Mouse (Mus musculus) limb, embryonic 10.5 days (tissue): ENCODE results near the gene Arhgef33. TPM values are rescaled to one million over a fixed set of nuclear protein-coding genes. Genes with fewer than 3 reads are reported as not detected.

Source experiments
- DNase-seq: peaks from one replicate; pipeline ENCODE4 v3.0.0-alpha.2; 2017; ENCODE audit warnings: low spot score
- H3K27ac ChIP-seq: fragments of 300-500 bp; sonication (generic); 2 replicates; pipeline ENCODE4 v1.5.1; 2016; ENCODE audit warnings: mild to moderate bottlenecking
- H3K27me3 ChIP-seq: fragments of 300-500 bp; sonication (generic); 2 replicates; pipeline ENCODE4 v1.6.1; 2016; ENCODE audit warnings: low read depth, mild to moderate bottlenecking; ENCODE audit not compliant: poor library complexity, severe bottlenecking
- H3K36me3 ChIP-seq: fragments of 300-500 bp; sonication (generic); 2 replicates; pipeline ENCODE4 v1.6.1; 2016; ENCODE audit warnings: mild to moderate bottlenecking, moderate library complexity
- H3K4me1 ChIP-seq: fragments of 300-500 bp; sonication (generic); 2 replicates; pipeline ENCODE4 v1.6.1; 2016
- H3K4me3 ChIP-seq: fragments of 300-500 bp; sonication (generic); 2 replicates; pipeline ENCODE4 v1.5.1; 2016; ENCODE audit warnings: mild to moderate bottlenecking, moderate library complexity
- H3K9me3 ChIP-seq: fragments of 300-500 bp; sonication (generic); replicated peaks from 2 replicates; pipeline ENCODE4 v1.6.1; 2016; ENCODE audit warnings: mild to moderate bottlenecking
- WGBS: fragments of 180-500 bp; shearing (Covaris S2); methylation state at CpG from one replicate; pipeline ENCODE4 v1.1.7; 2016; 5-methylcytosine and 5-hydroxymethylcytosine counted together
- polyA plus RNA-seq: library from polyadenylated mRNA; unstranded; fragments of >200 nt; fragmentation: Nextera tagmentation; extraction: Ambion mirVana; gene quantifications from 2 replicates; pipeline ENCODE4 v1.2.1, GENCODE M21; 2016

Arhgef33 gene
- polyA plus RNA-seq, 1 experiment from 2014 or later: 0.85 TPM

DNA sequence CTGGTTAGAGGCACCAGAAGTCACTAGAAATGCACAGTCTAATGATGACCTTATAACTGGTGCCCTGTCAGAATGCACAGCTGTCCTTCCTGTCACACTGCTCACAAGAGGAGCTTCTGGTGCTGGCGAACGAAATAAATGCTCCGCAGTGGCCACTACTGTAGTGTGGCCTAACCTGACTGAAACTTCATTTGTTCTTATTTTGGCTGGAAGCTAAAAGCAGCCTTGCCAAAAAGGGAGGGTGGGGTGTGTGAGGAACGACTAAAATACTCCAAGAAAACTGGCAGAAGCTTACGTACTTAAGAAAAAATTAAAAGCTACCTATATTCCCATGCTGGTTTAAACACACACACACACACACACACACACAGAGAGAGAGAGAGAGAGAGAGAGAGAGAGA is 119.7 kb downstream of the Arhgef33 start:
- H3K27me3 ChIP-seq: no peaks in the 10 kb centered on the region
- no peaks in the 10 kb centered on the region for H3K4me1 ChIP-seq
- no peak overlapping the region for H3K4me3 ChIP-seq
- 92% methylated on average over 5 of the region's 5 CpGs for WGBS
- peaks cover 28% of the 10 kb centered on the region for H3K36me3 ChIP-seq
- H3K9me3 ChIP-seq: no peaks in the 10 kb centered on the region
- no peak overlapping the region for H3K27ac ChIP-seq
- DNase-seq: no peak

DNA sequence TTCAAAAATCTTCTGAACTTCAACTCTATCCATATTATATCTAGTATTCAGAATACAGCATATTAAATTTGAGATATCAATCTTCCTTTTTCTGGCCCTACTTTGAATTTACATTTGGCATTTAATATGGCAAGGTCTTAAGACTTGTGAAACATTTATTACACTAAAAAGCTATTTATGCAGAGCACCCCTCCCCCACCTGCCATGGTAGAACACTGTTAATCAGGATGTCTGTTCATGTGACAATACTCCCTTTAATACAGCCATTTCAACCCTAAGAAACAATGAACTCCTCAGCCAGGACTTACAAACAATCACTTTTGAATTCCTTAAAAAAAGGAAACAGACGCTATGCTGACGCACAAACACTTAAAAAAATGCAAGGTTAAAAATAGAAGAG is 120.8 kb downstream of the Arhgef33 start:
- WGBS: 91% methylated on average over 2 of the region's 2 CpGs
- Histone ChIP-seq H3K36me3 (peaks cover 22% of the 10 kb centered on the region), H3K27ac (no peak overlapping the region)

DNA sequence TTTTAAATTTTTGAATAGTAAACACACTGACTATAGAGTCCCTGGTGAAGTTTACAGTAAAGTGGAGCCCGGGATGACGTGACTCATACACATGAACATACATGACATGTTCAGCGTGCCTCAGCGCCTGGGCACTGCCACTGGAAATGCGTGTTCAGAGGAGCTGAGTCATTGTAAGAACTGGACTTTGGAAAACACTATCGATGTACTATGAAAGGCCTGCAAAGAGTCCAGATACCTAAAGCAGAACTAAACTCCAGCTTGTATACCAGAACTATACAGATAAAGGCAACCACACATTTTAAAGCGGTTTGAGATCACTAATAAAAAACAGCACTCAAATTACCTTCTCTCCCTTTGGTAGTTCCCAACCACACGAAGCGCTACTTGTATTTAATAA is 124.8 kb downstream of the Arhgef33 start:
- no peak for DNase-seq
- Histone ChIP-seq H3K4me3 (no peak overlapping the region), H3K9me3 (no peaks in the 10 kb centered on the region), H3K27me3 (no peaks in the 10 kb centered on the region), H3K27ac (no peak overlapping the region), H3K4me1 (no peaks in the 10 kb centered on the region), H3K36me3 (peaks cover 45% of the 10 kb centered on the region)
- 97% methylated on average over 9 of the region's 9 CpGs for WGBS

More for the DNA sequence above, 120.8 kb downstream of the Arhgef33 start:
- Histone ChIP-seq H3K9me3 (no peaks in the 10 kb centered on the region), H3K4me1 (no peaks in the 10 kb centered on the region), H3K27me3 (no peaks in the 10 kb centered on the region), H3K4me3 (no peak overlapping the region)
- DNase-seq: no peak

DNA sequence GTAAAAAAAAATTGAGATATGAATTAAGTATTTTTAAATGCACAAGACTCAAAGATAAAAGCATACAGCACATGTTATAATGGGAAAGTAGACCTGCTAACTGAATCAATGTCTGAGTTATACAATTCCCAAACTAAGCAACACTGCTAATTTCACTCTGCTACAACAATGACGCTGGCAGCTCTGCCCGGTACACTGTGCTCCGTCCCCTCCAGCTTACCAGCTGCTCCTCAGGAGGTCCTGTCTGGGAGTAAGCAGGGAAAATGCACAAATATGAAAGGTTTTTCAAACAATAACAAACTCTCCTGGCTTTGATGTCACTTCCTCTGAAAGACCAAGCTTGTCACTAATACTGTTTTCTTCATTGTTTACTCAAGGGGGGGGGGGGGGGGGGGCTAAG is 127.2 kb downstream of the Arhgef33 start:
- H3K27me3 ChIP-seq: no peaks in the 10 kb centered on the region
- no peak overlapping the region for H3K4me3 ChIP-seq
- H3K27ac ChIP-seq: no peak overlapping the region
- H3K9me3 ChIP-seq: no peaks in the 10 kb centered on the region
- DNase-seq: no peak
- 88% methylated on average over 3 of the region's 3 CpGs for WGBS
- peaks cover 62% of the 10 kb centered on the region for H3K36me3 ChIP-seq
- no peaks in the 10 kb centered on the region for H3K4me1 ChIP-seq

DNA sequence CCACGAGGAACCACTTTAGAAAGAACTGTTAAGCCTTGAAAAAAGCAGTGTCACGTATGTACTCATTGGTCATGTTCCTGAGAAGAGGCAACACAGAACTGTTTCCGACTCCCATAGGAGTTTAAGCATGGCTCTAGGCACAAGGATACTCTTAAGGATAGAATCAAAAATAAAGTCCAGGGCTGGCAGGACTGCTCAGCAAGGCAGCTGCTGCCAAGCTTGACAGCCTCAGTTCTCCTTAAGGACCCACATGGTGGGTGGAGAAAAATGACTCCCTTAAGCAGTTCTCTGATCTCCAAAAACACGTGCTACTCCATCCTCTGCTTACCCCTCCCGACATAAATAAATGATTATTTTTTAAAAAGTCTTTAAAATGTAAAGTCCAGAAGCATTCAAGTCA is 128.5 kb downstream of the Arhgef33 start:
- H3K27me3 ChIP-seq: no peaks in the 10 kb centered on the region
- WGBS: 89% methylated on average over 5 of the region's 5 CpGs
- no peak overlapping the region for H3K4me3 ChIP-seq
- no peaks in the 10 kb centered on the region for H3K9me3 ChIP-seq
- no peak overlapping the region for H3K27ac ChIP-seq
- H3K4me1 ChIP-seq: no peaks in the 10 kb centered on the region
- H3K36me3 ChIP-seq: peaks cover 59% of the 10 kb centered on the region
- no peak for DNase-seq

DNA sequence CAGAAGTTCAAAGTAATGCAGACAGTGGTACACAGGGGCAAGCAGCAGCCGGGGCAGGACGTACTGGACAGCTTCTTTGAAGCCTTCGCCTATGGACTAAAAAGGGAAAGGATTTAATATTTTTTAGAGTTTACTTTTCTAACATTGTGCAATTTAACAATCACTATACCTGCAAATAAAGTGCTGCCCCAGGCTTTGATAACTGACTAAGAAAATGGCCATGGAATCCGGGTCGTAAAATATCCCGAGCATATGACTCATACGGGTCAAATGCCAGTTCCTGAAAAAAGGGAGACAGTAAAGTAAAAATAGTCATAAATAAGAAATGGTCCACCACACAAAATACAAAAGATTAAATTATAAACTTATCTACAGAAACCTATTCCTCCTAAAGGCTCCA is 138.2 kb downstream of the Arhgef33 start:
- DNase-seq: no peak
- WGBS: 93% methylated on average over 7 of the region's 7 CpGs
- peaks cover 80% of the 10 kb centered on the region for H3K36me3 ChIP-seq

DNA sequence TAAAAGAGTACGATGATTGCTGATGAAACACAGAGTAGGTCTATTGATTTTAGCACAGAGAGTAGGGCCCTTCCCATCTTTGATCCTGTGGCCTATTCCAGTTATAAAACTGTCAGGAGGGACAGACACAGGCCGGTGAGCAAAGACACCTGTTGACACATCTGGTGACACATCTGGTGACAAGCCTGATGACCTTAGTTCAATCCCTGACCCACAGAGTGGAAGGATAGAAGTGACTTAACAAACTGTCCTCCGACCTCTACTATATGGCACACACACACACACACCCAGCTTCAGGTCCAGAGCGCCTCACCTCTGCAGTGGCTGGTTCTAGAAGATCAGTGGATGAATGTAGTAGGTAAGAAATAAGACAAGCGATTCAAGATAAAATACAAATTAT is 139.3 kb downstream of the Arhgef33 start:
- DNase-seq: no peak
- Histone ChIP-seq H3K27me3 (no peaks in the 10 kb centered on the region), H3K9me3 (no peaks in the 10 kb centered on the region), H3K27ac (no peak overlapping the region), H3K4me1 (no peaks in the 10 kb centered on the region), H3K4me3 (no peak overlapping the region), H3K36me3 (peaks cover 80% of the 10 kb centered on the region)
- 83% methylated on average over 5 of the region's 5 CpGs for WGBS

More for the DNA sequence above, 138.2 kb downstream of the Arhgef33 start:
- Histone ChIP-seq H3K4me1 (no peaks in the 10 kb centered on the region), H3K27ac (no peak overlapping the region), H3K27me3 (no peaks in the 10 kb centered on the region), H3K4me3 (no peak overlapping the region), H3K9me3 (no peaks in the 10 kb centered on the region)

Other genes with a start within 250 kb of the Arhgef33 start
- 99.2 and 100.0 TPM in 2 replicates for gene Hnrnpll, start 245.1 kb upstream of the Arhgef33 start, polyA plus RNA-seq
- gene Galm, start 179.9 kb upstream of the Arhgef33 start, polyA plus RNA-seq: 11.5 and 12.8 TPM in 2 replicates
- gene Srsf7, start 100.1 kb upstream of the Arhgef33 start, polyA plus RNA-seq: 882 and 949 TPM in 2 replicates
- 0.09 and 0.24 TPM in 2 replicates for gene Ttc39d, start 99.9 kb upstream of the Arhgef33 start, polyA plus RNA-seq
- 52.2 and 56.9 TPM in 2 replicates for gene Gemin6, start 83.0 kb upstream of the Arhgef33 start, polyA plus RNA-seq
- 20.0 and 23.9 TPM in 2 replicates for gene Morn2, start 17.2 kb upstream of the Arhgef33 start, polyA plus RNA-seq
- gene Dhx57, start 16.9 kb upstream of the Arhgef33 start, polyA plus RNA-seq: 16.9 and 22.2 TPM in 2 replicates
- gene Gm10190, start 66.1 kb downstream of the Arhgef33 start, polyA plus RNA-seq: 1.1 TPM in 1 of 2 replicates, not detected in the other
- gene Sos1, start 173.0 kb downstream of the Arhgef33 start, polyA plus RNA-seq: 4.2 and 4.6 TPM in 2 replicates